Mouse (Mus musculus) right cerebral cortex, adult 18-20 months (tissue): ENCODE results near the gene Trak1.
A peak's percentile ranks its signal among the peaks of the same experiment; 100 is the strongest.

Source experiments
- DNase-seq: peaks from one replicate; pipeline ENCODE4 v3.0.0; 2022; ENCODE audit warnings: mixed read lengths

The Trak1 gene

GRCm38 (mm10) chr9:121443696-121444366 is 146.5 kb downstream of the Trak1 start:
- DNase-seq = peak; percentile 39

- no peak for DNase-seq
Measured at GRCm38 (mm10) chr9:121444367-121444707, 147.0 kb downstream of the Trak1 start.

- DNase-seq = peak; percentile 40
Measured at GRCm38 (mm10) chr9:121445364-121445763, 148.1 kb downstream of the Trak1 start.

DNA sequence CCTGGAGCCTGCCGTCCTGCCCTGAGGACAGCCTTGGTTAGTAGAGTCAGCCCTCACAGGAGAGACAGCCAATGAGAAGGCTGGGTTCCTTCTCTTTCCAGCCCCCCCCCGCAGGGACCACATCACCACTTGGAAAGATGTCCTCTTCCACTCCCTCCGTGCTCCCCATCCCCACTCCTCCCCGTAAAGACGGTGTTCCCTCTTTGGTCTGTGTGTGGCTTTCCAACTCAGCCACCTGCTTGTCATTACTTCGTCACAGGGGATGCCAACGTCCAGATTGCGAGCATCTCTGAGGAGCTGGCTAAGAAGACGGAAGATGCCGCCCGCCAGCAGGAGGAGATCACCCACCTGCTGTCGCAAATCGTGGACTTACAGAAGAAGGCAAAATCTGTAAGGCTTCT is 149.1 kb downstream of the Trak1 start:
- peak; percentile 69 for DNase-seq

- DNase-seq = peak; percentile 48
Measured at GRCm38 (mm10) chr9:121452342-121452942, 155.1 kb downstream of the Trak1 start.

DNA sequence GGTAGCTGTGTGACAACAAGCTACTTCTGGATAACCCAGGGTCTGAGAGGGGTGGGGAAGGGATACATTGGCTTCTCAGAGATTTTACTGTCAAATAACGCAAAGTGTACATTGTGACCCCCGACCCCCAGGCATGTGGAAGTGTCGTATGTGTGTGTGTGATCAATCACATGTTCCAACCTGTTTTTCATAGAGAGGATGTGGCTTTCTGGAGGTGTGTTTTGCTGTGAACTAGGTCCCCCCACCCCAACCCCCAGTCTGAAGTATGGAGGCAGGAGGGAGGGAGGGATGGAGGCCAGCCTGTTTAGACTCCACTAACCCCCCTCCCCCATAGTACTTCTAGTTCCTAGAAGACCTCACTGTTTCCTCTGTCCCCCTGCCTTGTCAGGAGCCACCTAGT is 157.6 kb downstream of the Trak1 start:
- DNase-seq = no peak

DNA sequence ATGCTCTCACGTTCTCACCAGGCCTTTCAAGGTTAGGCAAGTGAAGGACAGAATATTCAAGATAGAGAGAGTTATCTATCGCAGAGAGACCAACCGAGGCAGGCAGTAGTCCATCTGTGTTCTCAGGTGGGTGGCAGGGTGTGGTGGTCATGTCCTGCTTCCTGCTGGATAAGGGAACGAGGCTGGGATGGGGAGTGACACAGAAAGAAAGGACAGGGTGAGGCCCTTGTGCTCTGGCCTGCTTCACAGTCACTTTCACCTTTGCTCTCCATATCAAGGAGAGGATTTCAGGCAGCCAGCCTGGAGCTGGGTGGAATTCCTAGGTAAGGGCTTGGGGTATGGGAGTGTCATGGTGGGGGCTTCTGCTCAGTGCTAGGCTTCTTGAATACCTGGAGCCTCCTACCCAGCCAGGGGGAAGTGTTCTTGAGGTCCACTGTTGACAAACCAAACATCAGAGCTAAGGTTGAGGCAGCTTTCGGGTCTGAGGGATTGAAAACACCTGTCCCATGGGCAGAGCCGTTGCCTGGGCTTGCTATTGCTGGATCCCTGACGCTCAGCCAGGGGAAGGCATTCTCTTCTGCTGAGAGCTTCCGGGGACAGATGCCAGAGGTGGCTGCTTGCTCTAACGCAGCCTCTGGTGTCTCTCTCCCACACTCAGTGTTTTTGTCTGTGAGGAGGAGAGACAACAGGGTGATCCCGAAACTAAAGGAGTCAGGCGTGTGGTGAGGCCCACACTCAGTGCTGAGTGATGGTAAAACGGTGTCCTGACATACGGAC is 159.6 kb downstream of the Trak1 start:
- DNase-seq = no peak

DNA sequence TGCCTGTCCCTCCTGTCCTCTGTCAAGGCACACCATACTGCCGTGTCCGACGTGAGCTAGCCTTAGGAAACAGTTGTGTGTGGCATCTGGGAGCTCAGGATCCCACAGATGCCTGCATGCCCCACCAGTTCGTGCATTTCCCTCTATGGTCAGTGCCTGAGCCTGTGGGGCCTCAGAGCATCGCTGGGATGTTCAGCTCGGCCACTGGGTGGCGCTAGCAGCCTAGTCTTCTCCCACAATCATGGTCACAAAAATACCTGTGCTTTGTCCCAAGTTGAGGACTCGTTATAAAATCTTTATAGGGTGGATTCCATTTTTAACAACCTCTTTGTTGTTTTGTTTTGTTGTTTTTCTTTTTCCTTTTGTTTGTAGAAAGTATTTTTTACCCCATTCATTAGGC is 161.2 kb downstream of the Trak1 start:
- DNase-seq = peak; percentile 34

DNA sequence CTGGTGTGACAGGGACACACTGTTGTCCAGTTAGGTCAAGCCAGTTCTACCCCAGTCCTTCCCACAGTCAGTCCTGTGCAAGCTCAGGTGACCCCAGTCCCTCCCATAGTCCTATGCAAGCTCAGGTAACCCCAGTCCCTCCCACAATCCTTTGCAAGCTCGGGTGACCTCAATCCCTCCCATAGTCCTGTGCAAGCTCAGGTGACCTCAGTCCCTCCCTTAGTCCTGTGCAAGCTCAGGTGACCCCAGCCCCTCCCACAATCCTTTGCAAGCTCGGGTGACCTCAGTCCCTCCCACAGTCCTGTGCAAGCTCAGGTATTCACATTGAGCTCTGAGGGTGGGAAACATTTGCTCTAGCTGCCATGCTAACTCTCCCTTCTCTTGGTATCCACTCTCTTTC is 162.6 kb downstream of the Trak1 start:
- no peak for DNase-seq

GRCm38 (mm10) chr9:121460527-121460926 is 163.2 kb downstream of the Trak1 start:
- DNase-seq = no peak

DNA sequence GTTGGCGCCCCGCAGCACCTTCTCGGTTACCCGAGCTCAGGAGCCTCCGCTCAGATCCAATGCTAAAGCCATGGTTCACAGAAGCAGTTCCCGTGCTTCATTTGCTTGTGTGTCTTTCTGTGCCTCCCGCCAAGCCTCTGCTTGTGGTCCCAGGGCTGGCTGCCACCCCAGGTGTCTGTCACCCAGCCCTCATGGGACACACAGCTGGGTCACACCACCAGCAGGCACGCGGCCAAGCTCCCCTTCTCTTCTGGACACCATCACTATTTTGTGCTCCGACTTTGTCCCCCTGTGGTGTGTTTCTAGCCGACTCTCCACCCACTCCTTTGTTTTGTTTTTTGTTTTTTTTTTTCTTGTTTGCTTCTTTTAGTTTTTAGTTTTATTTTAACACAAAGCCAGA is 170.2 kb downstream of the Trak1 start:
- no peak for DNase-seq

DNA sequence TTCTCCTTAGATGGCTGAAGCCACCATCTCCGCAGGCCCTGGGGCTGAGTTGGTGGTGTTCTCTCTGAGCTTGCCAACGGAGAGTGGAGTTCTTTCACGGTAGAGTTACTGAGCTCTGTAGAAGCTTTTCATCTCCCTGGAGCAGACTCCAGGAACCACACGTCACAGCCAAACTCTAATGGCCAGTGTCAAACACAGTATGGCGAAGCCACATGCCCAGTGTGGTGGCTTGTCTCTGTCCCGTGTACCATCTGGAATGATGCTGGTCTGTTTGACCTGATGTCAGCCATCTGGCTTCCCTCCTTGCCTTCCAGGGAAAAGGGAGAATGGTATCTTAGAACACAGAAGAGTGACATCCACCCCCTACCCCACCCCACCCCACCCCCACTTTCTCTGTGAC is 172.4 kb downstream of the Trak1 start:
- DNase-seq = no peak

DNA sequence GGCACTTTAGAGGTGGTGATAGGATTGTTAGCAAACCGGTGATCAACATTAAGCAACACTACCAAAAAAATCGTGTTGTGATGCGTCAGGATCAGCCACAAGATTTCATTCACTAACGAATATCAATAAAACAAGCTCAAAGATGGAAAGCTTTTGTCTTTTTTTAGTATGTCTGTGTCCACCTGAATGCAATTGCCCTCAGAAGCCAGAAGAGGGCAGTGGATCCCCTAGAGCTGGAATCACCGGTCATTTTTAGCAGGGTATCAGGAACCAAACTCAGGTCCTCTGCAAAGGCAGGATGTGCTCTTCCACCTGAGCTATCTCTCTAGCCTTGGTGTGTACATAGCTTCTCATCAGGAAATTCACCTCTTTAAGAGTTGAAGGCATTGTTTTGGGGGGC is 177.5 kb downstream of the Trak1 start:
- DNase-seq = no peak

DNA sequence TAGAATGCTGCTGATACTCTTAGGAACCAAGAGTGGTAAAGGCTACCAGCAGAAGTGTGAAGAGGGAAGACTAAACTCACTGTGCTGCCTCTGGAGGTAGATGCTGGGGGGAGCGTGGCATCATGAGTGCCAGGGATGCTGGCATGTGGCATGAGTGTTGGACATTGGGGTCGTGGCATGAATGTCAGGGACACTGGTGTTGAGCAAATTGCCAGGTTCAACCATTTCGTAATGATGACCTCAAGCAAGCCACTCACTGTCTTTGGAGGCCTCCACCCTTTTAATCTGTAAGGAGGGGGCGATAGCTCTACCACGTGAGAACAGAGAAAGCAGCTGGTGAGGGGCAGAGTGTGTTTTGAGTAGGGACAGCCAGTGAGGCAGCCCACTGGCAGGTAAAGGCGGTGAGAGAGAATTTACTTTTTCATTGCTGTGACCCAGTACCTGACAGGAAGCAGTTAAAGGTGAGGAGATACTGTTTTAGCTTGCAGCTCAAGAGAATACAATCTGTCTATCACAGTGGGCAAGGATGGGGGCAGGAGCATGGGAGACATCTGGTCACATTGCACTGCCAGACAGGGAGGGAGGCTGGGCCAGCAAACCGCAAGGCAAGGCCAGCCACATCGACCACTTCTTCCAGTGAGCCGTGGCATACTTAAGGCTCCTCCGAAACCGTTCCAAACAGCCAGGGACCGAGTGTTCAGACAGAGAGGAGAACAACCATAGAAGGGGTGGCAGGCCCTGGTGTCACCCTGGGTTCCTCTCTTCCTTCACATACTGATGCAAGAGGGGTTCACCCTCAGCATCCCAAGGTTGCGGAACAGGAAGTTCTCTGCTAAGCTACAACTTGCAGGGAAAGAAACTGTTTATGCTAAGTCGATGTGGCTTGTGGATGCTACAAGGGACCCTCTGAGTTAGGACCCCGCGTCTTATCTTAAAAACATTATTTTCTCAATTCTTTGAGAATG is 178.5 kb downstream of the Trak1 start:
- DNase-seq = no peak

DNA sequence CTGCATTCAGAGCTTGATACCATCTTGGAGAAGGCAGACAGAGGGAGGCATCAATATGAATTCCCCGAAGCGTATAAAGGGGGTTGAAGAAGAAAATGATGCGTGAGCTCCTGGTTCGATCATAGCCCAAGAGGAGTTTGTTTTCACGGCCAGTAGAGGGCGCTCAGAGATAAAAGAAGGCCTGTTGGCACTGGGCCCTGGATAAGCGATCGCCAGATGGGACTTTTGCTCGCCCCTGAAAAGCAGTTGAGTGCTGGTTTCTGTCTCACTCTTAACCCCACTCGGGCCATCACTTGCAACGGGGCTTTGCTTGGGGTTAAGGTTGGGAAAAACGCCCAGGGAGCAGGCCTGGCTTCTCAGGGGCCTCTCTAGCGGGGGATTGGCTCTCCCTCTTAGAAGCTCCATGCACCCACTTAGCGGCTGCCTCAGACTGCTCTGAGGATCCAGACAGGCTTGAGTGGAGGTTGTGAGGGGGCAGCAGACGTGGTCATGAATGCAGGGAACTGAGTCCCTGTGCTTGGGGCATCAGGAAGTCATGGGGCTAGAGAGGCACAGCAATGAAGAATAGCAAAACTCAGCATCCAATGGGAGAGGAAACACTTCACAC is 180.1 kb downstream of the Trak1 start:
- DNase-seq = peak; percentile 74

DNA sequence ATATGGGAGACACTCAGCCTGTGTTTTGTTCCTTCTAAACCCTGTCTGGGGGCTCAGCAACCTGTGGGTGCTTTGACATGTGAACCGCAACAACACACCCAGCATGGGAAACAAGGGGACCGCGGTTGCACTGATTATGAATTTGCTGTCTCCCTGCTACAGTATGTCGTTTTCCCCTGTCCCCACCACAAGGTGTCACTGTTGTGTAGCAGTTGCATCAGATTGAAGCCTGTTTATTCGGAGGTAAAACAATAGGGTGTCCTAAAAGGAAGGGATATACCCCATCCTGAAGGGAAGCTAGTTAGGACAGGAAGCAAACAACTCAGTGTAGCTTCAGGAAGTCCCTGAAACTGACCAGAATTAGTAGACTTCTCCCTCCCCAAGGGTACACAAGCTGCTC is 182.2 kb downstream of the Trak1 start:
- peak; percentile 78 for DNase-seq

GRCm38 (mm10) chr9:121487216-121487615 is 189.9 kb downstream of the Trak1 start:
- peak; percentile 67 for DNase-seq

DNA sequence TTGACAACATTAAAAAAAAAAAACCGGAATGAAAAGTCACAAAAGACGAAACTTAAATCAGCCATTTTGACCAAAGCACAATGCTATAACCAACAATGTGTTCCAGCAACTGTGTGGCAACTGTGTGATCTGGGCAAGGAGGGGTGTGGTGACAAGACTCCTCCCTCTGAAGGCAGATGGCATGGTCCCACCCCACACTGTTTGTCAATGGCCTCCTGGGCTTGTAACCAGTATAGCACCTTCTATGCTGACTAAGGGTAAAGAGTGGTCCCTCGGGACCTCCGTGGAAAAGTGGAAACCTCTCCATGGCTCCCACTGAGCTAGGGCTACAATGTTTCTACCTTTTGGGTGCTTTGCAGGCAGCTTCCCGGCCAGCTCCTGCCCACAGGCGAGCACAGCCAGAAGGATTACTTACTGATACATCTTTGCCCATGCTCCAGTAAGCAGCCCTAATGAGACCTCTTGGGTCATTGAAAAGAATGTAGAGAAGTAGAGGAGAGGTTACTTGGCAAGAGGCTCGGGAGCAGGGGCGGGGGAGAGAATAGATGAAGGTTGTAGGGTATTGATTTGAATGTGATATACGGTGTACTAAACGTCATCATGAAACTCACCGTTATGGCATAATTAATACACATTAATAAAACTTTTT is 194.4 kb downstream of the Trak1 start:
- no peak for DNase-seq

DNA sequence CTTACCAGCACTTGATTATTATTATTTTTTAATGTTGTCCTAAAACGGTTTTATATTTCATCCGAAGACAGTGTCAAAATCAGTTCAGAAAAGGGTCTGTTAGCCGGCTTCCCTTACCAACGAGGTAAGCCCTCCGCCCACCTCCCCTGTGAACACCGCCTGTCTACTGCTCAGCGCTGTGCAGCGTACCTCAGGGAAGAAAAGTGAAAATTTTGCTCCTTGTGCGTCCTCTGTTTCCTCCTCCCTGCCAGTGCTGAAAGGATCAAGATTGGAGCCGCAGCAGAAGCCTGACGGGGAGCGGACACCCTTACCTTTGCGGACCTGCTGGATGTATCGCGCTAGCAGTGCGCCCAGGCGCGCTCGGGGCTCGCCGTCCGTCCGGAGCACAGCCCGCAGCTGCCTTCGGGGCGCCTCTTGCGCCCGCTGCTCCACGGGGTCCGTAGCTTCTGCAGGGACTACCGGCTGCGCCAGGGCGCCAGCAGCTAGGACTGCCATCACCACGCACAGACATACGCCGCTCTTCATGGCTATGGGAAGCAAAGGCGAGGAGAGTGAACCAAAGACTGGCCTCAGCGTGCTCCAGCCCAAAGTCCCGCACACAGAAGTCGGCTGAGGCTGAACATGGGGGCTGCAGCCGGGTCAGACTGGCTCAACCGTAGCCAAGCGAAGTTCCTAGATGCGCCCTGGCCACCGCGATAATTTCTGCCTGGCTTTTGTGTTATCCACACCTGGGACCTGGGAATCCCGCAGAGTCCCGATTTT is 196.9 kb downstream of the Trak1 start:
- no peak for DNase-seq

- DNase-seq = peak; percentile 75
Measured at GRCm38 (mm10) chr9:121495529-121495928, 198.2 kb downstream of the Trak1 start, which contains the start of gene Cck. Gene Cck (minus strand): TSS chr9:121495694.

GRCm38 (mm10) chr9:121496102-121496501 is 198.8 kb downstream of the Trak1 start:
- peak; percentile 72 for DNase-seq
